Mouse (Mus musculus): ENCODE data around the gene Ddx19a. TPM values are rescaled to one million over a fixed set of nuclear protein-coding genes. Genes with fewer than 3 reads are reported as not detected.
"Not testable (repeated sequence)": the region's sequence is repeated elsewhere in the genome, so short reads cannot be mapped to it uniquely, and the experiment has no call there.

Gene Ddx19a
- polyA plus RNA-seq, 1 experiment = 24.3 TPM

DNA sequence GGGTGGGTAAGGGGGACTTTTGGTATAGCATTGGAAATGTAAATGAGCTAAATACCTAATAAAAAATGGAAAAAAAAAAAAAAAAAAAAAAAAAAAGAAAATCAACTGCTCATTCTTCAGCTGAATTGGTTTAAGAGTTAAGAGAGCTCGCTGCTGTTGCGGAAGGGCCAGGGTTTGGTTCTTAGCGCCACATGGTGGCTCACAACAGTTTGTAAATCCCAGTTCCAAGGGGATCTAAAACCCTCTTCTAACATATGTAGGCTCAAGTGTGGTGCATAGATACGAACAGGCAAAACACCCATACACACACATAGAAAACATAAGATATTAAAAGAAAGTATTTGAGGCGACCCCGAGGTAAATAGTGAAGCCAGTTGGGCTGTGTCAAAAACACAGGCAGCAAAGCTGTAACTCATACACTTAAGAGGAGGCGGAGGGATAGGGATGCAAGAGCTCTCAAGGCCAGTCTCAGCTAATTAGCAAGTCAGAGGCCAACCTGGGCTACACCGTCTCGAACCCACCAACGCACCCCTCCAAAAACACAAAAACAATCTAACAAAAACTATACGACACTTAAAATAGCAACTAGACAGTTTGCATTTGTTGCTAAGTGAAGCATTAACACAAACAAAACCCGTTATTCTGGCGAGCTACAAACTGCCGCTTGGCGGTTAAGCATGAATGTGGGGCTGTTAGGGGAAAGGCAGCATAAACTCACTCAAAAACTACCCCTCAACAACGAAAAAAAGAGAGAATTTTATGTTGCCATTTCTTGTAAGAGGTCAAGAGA lies 764 bp downstream of the Ddx19a start:
- no peak for DNase-seq
- WGBS = 30% methylated on average over 16 of the region's 16 CpGs
- peak overlapping the region; percentile 97 for H3K4me3 ChIP-seq (ENCODE audit: insufficient read depth, low read depth, low read length)
- H3K4me1 ChIP-seq (ENCODE audit: control insufficient read depth, insufficient read depth, low read length) = peaks cover 4% of the 10 kb centered on the region; the same call in 1 of the 2 replicates
- no peaks in the 10 kb centered on the region for H3K27me3 ChIP-seq (replicated peaks; ENCODE audit: control insufficient read depth, insufficient read depth, low read length)
- no peaks in the 10 kb centered on the region for H3K36me3 ChIP-seq (ENCODE audit: control insufficient read depth, insufficient read depth, low read length)
- no peak overlapping the region for H3K27ac ChIP-seq (ENCODE audit: insufficient read depth, low read depth, low read length)
- no peak for TF ChIP-seq POLR2A (IDR thresholded peaks at IDR 0.05; ENCODE audit: low read depth, low read length)
- TF ChIP-seq CTCF (conservative IDR thresholded peaks at IDR 0.05; ENCODE audit: insufficient read depth, insufficient read length, low read depth, low read length) = no peak

DNA sequence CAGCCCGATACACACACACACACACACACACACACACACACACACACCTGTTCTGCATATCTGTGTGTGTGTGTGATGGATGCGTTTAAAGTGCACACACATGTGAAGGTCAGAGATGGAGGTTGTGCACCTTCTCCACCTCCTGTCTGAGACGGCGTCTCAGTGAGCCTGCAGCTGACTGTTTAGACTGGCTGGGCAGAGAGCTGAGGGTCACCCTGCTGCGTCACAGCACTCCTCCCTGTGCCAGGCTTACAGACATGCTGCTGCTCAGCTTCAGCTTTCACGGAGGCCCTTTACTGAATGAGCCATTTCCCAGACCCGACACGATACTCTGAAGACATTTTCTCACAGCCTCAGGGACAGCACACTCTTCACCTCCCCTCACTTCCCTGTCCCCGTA lies 7.6 kb downstream of the Ddx19a start:
- 85% methylated on average over 9 of the region's 9 CpGs for WGBS
- DNase-seq = no peak
- H3K27ac ChIP-seq (ENCODE audit: insufficient read depth, low read depth, low read length) = no peak overlapping the region
- H3K4me3 ChIP-seq (ENCODE audit: insufficient read depth, low read depth, low read length) = no peak overlapping the region
- no peak for TF ChIP-seq CTCF (conservative IDR thresholded peaks at IDR 0.05; ENCODE audit: insufficient read depth, insufficient read length, low read depth, low read length)
- TF ChIP-seq POLR2A (IDR thresholded peaks at IDR 0.05; ENCODE audit: low read depth, low read length) = no peak
- H3K36me3 ChIP-seq (ENCODE audit: control insufficient read depth, insufficient read depth, low read length) = peaks cover 4% of the 10 kb centered on the region; the same call in 1 of the 2 replicates
- no peaks in the 10 kb centered on the region for H3K27me3 ChIP-seq (replicated peaks; ENCODE audit: control insufficient read depth, insufficient read depth, low read length)
- no peaks in the 10 kb centered on the region for H3K4me1 ChIP-seq (ENCODE audit: control insufficient read depth, insufficient read depth, low read length)

DNA sequence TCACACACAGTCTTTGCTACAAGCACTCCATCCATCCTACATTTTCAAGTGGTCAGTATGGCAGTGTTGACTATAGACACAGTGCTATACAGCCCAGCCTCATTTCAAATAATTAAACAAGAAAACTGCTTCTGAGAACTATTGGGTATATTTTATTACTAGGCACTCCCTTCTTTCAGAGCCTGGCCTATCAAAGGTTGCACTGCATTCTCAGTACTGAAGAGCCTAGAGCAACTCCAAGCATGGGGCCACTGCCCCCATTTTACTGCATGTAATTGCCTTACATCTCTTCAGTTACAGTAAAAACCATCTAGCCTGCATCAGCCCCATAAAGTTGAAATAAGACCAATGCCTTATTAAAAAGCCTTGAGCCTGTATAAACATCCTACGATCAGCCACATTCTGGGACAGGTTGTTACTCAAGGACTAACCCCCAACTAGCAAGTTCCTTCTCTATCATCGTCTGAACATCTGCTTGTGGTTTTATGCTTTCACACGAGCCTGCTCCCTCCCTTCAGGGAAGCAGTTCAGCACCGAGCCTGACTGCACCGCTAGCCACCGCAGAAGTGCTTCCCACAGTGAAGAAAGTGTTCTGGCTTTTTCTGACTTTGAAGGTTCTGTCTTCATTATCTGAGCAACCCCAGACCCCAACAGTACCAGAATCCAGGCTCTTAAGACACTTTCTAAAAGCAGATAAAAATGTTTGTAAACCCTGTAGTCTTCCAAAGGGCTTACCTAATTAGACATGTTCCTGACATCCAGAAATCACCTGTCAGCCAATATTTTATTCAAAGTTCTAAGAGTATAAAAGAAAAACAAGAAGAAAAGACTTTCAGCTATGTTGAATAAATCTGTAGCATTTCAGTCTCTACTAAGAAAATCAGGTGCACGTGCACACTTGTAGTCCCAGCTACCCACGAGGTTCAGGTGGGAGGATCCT lies 9.5 kb downstream of the Ddx19a start:
- DNase-seq = no peak
- Histone ChIP-seq H3K4me3 (ENCODE audit: insufficient read depth, low read depth, low read length) (no peak overlapping the region), H3K27me3 (replicated peaks; ENCODE audit: control insufficient read depth, insufficient read depth, low read length) (no peaks in the 10 kb centered on the region), H3K36me3 (ENCODE audit: control insufficient read depth, insufficient read depth, low read length) (peaks cover 4% of the 10 kb centered on the region; the same call in 1 of the 2 replicates), H3K4me1 (ENCODE audit: control insufficient read depth, insufficient read depth, low read length) (no peaks in the 10 kb centered on the region), H3K27ac (ENCODE audit: insufficient read depth, low read depth, low read length) (no peak overlapping the region)
- WGBS = 81% methylated on average over 8 of the region's 8 CpGs
- TF ChIP-seq POLR2A (IDR thresholded peaks at IDR 0.05; ENCODE audit: low read depth, low read length) = no peak
- no peak for TF ChIP-seq CTCF (conservative IDR thresholded peaks at IDR 0.05; ENCODE audit: insufficient read depth, insufficient read length, low read depth, low read length)

DNA sequence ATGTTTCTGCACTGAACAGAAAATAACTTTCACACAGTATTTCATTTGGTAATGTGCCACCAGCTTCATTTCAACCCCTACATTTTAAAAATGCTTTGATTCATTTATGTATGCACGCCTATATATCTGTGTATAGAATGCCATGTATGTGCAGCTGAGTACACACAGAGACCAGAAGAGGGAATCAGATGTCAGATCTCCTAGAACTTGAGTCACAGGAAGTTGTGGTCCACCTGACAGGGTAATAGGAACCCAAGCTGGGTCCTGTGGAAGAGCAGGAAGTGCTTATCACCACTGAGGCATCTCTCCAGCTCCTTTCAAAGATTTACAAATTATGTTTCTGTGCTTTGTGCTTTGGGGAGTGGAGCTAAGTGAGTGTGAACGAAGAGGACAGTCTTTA lies 16.3 kb downstream of the Ddx19a start:
- Histone ChIP-seq H3K27ac (ENCODE audit: insufficient read depth, low read depth, low read length) (no peak overlapping the region), H3K4me3 (ENCODE audit: insufficient read depth, low read depth, low read length) (no peak overlapping the region), H3K27me3 (replicated peaks; ENCODE audit: control insufficient read depth, insufficient read depth, low read length) (no peaks in the 10 kb centered on the region), H3K4me1 (ENCODE audit: control insufficient read depth, insufficient read depth, low read length) (no peaks in the 10 kb centered on the region), H3K36me3 (ENCODE audit: control insufficient read depth, insufficient read depth, low read length) (peaks cover 4% of the 10 kb centered on the region; the same call in 1 of the 2 replicates)
- 84% methylated on average over 2 of the region's 2 CpGs for WGBS
- DNase-seq = no peak
- TF ChIP-seq POLR2A (IDR thresholded peaks at IDR 0.05; ENCODE audit: low read depth, low read length) (no peak), CTCF (conservative IDR thresholded peaks at IDR 0.05; ENCODE audit: insufficient read depth, insufficient read length, low read depth, low read length) (no peak)

DNA sequence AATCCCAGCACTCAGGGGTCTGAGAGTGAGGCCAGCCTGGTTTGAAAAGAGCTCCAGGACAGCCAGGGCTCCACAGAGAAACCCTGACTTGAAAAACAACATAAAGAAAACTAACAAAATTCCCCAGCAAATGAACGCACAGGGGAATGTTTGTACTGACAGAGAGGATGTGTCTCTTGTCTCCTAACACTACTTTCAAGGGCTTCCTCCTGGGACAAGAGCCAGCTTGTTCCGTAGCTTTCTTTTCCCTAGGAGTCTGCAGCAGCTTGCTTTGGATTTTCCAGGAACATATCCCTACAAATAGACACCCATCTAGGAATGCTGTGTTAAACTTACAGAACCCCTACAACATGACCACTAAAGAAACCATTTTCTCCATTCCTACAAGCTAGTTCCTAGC lies 19.6 kb downstream of the Ddx19a start:
- H3K4me3 ChIP-seq (ENCODE audit: insufficient read depth, low read depth, low read length); H3K4me1 ChIP-seq (ENCODE audit: control insufficient read depth, insufficient read depth, low read length); H3K27ac ChIP-seq (ENCODE audit: insufficient read depth, low read depth, low read length); H3K27me3 ChIP-seq (replicated peaks; ENCODE audit: control insufficient read depth, insufficient read depth, low read length); DNase-seq; H3K36me3 ChIP-seq (ENCODE audit: control insufficient read depth, insufficient read depth, low read length): not testable (repeated sequence)
- WGBS = 76% methylated on average over 2 of the region's 2 CpGs

DNA sequence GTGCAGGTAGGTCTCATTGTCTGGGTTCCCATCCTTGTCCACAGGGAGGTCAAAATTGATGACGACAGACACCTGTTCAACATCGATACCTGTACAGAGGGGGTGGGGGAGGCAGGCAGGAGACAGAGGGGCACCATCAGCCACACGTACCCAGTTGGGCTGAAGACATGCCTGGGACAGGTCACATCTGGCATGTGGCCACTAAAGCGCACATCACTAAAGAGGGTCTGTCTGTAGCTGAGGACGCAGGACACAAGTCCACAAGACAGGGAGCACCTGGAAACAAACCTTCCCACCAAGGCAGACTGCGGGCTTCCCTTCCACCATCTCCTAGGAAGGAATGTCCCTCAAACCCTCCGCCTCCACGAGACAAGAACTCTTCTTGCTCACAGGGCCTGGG lies 21.1 kb downstream of the Ddx19a start:
- not testable (repeated sequence) for DNase-seq; H3K36me3 ChIP-seq (ENCODE audit: control insufficient read depth, insufficient read depth, low read length)

More for the DNA sequence above, 21.1 kb downstream of the Ddx19a start:
- H3K4me3 ChIP-seq (ENCODE audit: insufficient read depth, low read depth, low read length); H3K27ac ChIP-seq (ENCODE audit: insufficient read depth, low read depth, low read length); H3K27me3 ChIP-seq (replicated peaks; ENCODE audit: control insufficient read depth, insufficient read depth, low read length); H3K4me1 ChIP-seq (ENCODE audit: control insufficient read depth, insufficient read depth, low read length): not testable (repeated sequence)
- 90% methylated on average over 8 of the region's 8 CpGs for WGBS
